Mouse (Mus musculus) kidney, embryonic 14.5 days (tissue): ENCODE measurements around the gene Bckdhb. TPM values are rescaled to one million over a fixed set of nuclear protein-coding genes. Genes with fewer than 3 reads are reported as not detected.

Experiments
- ATAC-seq: fragments of 200-750 bp; cut with Nextera tagmentation; 2 replicates; pipeline ENCODE4 v1.8.0; 2017; ENCODE audit warnings: moderate number of reproducible peaks, mild to moderate bottlenecking, moderate TSS enrichment, moderate library complexity; ENCODE audit not compliant: low FRiP score, low TSS enrichment
- H3K27ac ChIP-seq: fragments of 300-500 bp; sonication (generic); 2 replicates; pipeline ENCODE4 v1.5.1; 2014; ENCODE audit warnings: low read depth, mild to moderate bottlenecking, low read length, moderate library complexity, mixed read lengths
- H3K27me3 ChIP-seq: fragments of 300-500 bp; sonication (generic); 2 replicates; pipeline ENCODE4 v1.6.1; 2014; ENCODE audit warnings: mild to moderate bottlenecking, low read length; ENCODE audit not compliant: control insufficient read depth, insufficient read depth
- H3K36me3 ChIP-seq: fragments of 300-500 bp; sonication (generic); 2 replicates; pipeline ENCODE4 v1.6.1; 2014; ENCODE audit warnings: low read length, mixed read lengths; ENCODE audit not compliant: control insufficient read depth, insufficient read depth
- H3K4me1 ChIP-seq: fragments of 300-500 bp; sonication (generic); 2 replicates; pipeline ENCODE4 v1.6.1; 2014; ENCODE audit warnings: low read length, mixed read lengths; ENCODE audit not compliant: control insufficient read depth, insufficient read depth
- H3K4me2 ChIP-seq: fragments of 300-500 bp; sonication (generic); replicated peaks from 2 replicates; pipeline ENCODE4 v1.6.1; 2014; ENCODE audit warnings: low read depth, mild to moderate bottlenecking, low read length
- H3K4me3 ChIP-seq: fragments of 300-500 bp; sonication (generic); 2 replicates; pipeline ENCODE4 v1.5.1; 2014; ENCODE audit warnings: mild to moderate bottlenecking, low read length
- H3K9ac ChIP-seq: fragments of 300-500 bp; sonication (generic); 2 replicates; pipeline ENCODE4 v1.6.1; 2014; ENCODE audit warnings: low read depth, mild to moderate bottlenecking, low read length, moderate library complexity
- H3K9me3 ChIP-seq: fragments of 300-500 bp; sonication (generic); 2 replicates; pipeline ENCODE4 v1.6.1; 2016; ENCODE audit warnings: low read length; ENCODE audit not compliant: control insufficient read depth
- WGBS: fragments of 180-500 bp; shearing (Covaris S2); extraction: QIAGEN DNeasy Blood & Tissue Kit; methylation state at CpG from one replicate; pipeline ENCODE4 v1.1.7; 2014; 5-methylcytosine and 5-hydroxymethylcytosine counted together
- polyA plus RNA-seq: library from polyadenylated mRNA; unstranded; fragments of >200 nt; fragmentation: Nextera tagmentation; extraction: Ambion mirVana; gene quantifications from 2 replicates; pipeline ENCODE4 v1.2.1, GENCODE M21; 2014

Bckdhb gene
- polyA plus RNA-seq, 1 experiment from 2014 or later = 55.9 TPM

DNA sequence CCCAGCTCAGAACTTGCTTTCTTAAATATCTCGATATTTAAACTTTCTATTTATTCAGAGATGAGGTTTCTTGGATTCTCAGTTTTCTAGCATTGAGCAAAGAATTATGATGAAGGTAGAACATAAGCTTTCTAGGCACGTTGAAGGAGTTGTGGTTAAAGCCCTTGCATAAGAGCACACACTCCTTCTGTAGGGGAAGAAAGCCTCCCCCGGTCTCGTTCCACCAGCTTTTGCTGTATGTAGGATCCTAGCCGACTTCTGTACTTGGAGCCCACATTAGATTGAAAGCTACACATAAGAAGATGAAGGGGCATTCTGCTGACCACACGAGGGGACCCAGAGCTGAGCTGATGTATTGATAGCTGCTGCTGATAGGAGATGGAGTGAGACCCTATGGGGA lies 106.5 kb downstream of the Bckdhb start:
- Histone ChIP-seq H3K27me3 (no peaks in the 10 kb centered on the region), H3K4me2 (no peak overlapping the region), H3K4me1 (no peaks in the 10 kb centered on the region), H3K36me3 (no peaks in the 10 kb centered on the region), H3K9ac (no peak overlapping the region), H3K9me3 (no peaks in the 10 kb centered on the region), H3K27ac (no peak overlapping the region), H3K4me3 (no peak overlapping the region)
- no peak for ATAC-seq
- WGBS = 75% methylated on average over 6 of the region's 6 CpGs

DNA sequence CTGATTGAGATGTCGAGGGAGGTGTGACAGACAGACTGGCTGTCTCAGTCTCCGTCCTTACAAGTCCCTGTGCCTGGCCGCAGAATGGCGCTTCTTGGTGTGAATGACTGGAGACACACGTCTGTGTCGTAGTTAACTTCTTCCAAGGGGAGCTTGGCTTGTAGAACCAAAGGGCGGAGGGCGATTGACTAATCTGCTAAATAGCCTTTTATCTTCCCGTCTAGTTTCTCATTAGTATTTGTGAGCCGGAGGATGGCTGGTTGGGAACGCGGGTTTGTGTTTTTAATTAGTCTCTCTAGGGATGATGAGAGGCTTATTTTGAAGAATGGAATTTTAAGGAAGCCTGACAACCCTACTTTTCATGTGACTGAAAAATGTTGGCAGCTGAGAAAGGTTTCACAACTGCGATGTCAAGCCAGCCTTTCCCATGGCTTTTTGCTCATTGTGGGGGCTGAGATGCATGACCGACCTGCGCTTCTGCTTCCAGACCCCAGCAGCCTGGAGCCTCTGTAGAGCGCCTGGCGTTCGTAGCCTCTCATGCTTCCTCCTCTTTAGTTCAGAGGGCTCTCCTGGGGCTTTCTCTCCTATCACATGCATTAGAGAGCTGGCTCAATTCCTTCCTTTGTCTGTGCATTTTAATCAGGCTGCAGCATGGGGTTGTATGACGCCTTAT lies 107.9 kb downstream of the Bckdhb start:
- H3K4me2 ChIP-seq = no peak overlapping the region
- no peaks in the 10 kb centered on the region for H3K9me3 ChIP-seq
- H3K9ac ChIP-seq = no peak overlapping the region
- H3K4me3 ChIP-seq = no peak overlapping the region
- ATAC-seq = no peak
- WGBS = 29% methylated on average over 19 of the region's 19 CpGs
- no peak overlapping the region for H3K27ac ChIP-seq
- H3K4me1 ChIP-seq = no peaks in the 10 kb centered on the region
- H3K36me3 ChIP-seq = no peaks in the 10 kb centered on the region
- H3K27me3 ChIP-seq = no peaks in the 10 kb centered on the region

DNA sequence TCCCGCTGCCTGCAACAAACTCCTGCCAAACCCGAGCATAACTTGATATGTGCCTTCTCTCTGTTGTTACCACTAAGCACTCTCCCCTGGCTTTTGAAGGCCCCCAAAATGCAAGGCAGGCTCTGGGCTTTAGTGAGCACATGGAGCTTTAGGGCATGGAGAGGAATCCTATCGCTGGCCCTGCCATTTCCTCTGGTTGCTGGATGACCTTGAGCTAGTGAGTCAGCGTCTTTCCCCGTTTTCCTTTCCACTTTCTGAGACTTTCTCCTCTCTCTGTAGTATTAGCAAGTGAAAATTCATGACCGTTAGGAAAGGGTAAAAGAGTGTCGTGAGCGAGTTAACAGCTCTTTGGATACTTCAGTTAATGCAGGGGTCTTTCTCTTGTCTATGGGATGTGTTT lies 111.1 kb downstream of the Bckdhb start:
- WGBS = 81% methylated on average over 8 of the region's 8 CpGs
- Histone ChIP-seq H3K27ac (no peak overlapping the region), H3K36me3 (no peaks in the 10 kb centered on the region), H3K4me2 (no peak overlapping the region), H3K4me1 (no peaks in the 10 kb centered on the region), H3K9me3 (no peaks in the 10 kb centered on the region), H3K9ac (no peak overlapping the region), H3K4me3 (no peak overlapping the region), H3K27me3 (no peaks in the 10 kb centered on the region)
- no peak for ATAC-seq

DNA sequence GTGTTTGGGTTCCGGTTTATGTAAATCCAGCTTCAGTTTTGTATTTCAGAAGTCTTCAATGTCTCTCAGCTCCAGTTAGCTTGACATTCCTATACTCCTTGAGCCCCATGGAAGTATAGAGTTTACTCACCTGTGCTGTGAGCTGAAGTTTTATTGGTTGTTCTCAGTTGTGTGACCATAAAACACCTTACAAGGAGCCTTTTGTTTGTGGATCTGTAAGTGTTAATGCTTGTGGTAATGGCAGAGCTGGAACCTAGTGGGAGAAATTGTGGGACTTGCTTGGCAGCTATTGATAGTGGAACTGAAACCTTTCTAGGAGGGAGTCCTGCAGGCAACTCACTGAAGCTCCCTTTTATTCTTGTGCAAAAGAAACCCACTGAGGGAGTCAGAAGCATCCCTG lies 112.3 kb downstream of the Bckdhb start:
- ATAC-seq = no peak
- Histone ChIP-seq H3K9ac (no peak overlapping the region), H3K27ac (no peak overlapping the region), H3K27me3 (no peaks in the 10 kb centered on the region), H3K4me3 (no peak overlapping the region), H3K4me2 (no peak overlapping the region), H3K36me3 (no peaks in the 10 kb centered on the region), H3K4me1 (no peaks in the 10 kb centered on the region), H3K9me3 (no peaks in the 10 kb centered on the region)
- 95% methylated on average over 1 of the region's 1 CpGs for WGBS

DNA sequence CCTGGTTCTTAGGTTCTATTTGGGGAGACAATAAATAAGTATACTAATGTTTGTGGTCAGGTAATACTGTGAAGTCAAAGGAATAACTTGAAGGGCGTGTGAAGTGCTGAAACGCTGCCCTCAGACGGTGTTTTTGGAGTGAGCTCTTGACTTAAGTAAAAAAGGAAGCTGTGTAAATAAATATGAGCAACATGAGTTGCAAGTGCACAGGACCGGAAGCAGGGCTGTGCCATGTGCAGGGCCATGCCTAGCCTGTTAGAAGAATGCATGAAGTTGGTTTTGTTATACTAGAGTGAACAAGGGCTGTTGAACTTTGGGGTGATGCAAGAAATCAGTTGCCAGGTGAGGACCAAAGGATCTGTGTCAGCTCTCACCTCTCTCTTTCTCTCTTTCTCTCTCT lies 114.0 kb downstream of the Bckdhb start:
- H3K9me3 ChIP-seq = no peaks in the 10 kb centered on the region
- H3K4me3 ChIP-seq = no peak overlapping the region
- 85% methylated on average over 4 of the region's 4 CpGs for WGBS
- H3K9ac ChIP-seq = no peak overlapping the region
- H3K27me3 ChIP-seq = no peaks in the 10 kb centered on the region
- H3K4me1 ChIP-seq = no peaks in the 10 kb centered on the region
- no peak overlapping the region for H3K4me2 ChIP-seq
- ATAC-seq = no peak
- no peaks in the 10 kb centered on the region for H3K36me3 ChIP-seq
- H3K27ac ChIP-seq = no peak overlapping the region

DNA sequence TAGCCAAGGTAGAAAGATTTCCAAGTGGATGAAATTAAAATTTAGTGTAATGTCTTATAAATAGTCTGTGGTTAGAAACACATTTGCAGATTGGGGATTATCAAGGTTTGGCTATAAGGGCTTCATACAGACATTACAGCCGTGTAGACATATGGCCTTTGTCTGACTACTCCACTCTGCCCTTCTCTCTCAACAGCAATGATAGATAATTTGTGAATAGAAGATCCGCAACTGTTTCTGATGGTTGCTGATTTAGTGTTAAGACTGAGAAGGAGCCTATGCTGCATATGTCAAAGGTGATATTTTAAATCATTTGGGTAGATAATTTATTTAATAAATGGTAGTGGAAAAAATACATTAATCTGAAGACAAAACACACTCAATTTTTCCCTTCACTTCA lies 115.4 kb downstream of the Bckdhb start:
- 72% methylated on average over 2 of the region's 2 CpGs for WGBS
- no peak overlapping the region for H3K27ac ChIP-seq
- H3K9ac ChIP-seq = no peak overlapping the region
- no peak overlapping the region for H3K4me3 ChIP-seq
- no peaks in the 10 kb centered on the region for H3K9me3 ChIP-seq
- H3K4me2 ChIP-seq = no peak overlapping the region
- H3K27me3 ChIP-seq = no peaks in the 10 kb centered on the region
- no peaks in the 10 kb centered on the region for H3K36me3 ChIP-seq
- H3K4me1 ChIP-seq = no peaks in the 10 kb centered on the region
- no peak for ATAC-seq

DNA sequence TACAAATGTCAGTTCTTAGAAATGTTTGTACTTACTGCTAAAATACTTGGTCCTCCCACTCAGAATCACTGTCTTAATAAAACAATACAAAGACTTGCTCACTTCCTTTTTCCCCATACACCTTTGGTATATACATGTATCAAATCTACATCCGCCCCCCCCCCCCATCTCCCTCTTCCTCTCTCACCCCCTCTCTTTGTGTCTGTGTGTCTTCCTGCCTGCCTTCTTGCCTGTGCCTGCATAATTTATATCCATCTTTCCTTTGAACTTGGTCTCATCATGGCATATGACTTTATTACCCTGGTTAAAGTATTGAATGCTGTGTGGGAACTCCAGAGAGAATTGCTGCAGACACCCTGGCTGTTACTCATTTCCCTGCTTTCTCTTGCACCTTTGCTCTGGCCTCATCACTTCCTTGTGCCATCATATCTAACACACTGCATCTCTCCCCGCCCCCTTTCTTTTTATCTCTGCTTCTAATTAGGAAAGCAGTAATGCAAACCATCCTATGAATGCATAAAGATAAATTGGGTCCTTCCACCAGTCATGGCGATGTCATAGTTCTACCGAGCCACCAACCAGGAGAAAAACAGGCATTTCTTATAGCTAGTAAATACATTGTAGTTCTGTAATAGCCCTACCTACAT lies 116.8 kb downstream of the Bckdhb start:
- Histone ChIP-seq H3K27me3 (no peaks in the 10 kb centered on the region), H3K4me1 (no peaks in the 10 kb centered on the region), H3K4me3 (no peak overlapping the region), H3K9me3 (no peaks in the 10 kb centered on the region), H3K27ac (no peak overlapping the region), H3K4me2 (no peak overlapping the region), H3K9ac (no peak overlapping the region), H3K36me3 (no peaks in the 10 kb centered on the region)
- no peak for ATAC-seq
- WGBS = 87% methylated on average over 4 of the region's 4 CpGs

DNA sequence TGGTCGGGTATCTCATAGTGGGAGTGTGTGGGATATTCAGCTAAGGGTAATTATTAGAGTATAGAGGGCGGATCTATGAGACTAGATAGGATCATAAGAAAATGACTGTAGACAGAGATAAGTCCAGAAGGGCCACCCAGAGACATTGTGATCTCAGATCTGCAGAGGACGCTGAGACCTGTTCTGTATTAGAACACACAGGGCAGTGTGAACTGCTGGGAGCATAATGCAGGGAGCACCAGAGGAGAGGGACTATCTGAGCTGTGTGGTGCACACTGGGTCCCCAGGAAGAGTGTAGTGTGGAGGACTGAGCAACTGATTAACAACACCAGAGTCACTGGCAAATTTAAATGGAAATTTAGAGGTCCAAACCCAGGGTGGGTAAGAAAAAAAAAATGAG lies 117.6 kb downstream of the Bckdhb start:
- H3K4me2 ChIP-seq = no peak overlapping the region
- no peak overlapping the region for H3K9ac ChIP-seq
- ATAC-seq = no peak
- no peaks in the 10 kb centered on the region for H3K4me1 ChIP-seq
- H3K36me3 ChIP-seq = no peaks in the 10 kb centered on the region
- H3K27me3 ChIP-seq = no peaks in the 10 kb centered on the region
- no peak overlapping the region for H3K27ac ChIP-seq
- WGBS = 80% methylated on average over 3 of the region's 3 CpGs
- no peaks in the 10 kb centered on the region for H3K9me3 ChIP-seq
- H3K4me3 ChIP-seq = no peak overlapping the region

DNA sequence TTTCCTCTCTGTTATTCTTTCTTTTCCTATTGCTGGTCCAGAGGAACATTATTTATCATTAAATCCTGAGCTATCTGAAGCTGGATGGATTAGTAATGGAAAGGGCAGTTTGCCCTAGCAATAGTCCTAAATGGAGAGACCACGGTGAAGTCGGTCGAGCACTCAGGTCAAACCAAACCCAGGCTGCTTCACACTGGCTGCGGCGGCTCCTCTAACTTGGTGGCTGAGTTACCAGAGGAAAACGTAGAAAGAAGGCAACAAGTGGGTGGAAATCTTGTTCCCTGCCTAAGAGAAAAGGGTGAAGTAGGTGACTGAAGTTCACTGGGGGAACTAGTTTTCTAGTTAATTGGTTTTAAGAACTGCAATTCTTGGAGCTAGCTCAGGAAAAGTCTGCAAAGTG lies 119.2 kb downstream of the Bckdhb start:
- Histone ChIP-seq H3K9me3 (no peaks in the 10 kb centered on the region), H3K27me3 (no peaks in the 10 kb centered on the region), H3K36me3 (no peaks in the 10 kb centered on the region), H3K4me3 (no peak overlapping the region), H3K4me1 (no peaks in the 10 kb centered on the region), H3K27ac (no peak overlapping the region), H3K4me2 (no peak overlapping the region), H3K9ac (no peak overlapping the region)
- ATAC-seq = no peak
- WGBS = 96% methylated on average over 6 of the region's 6 CpGs
